ENCODE assay signal across 25 mouse cellular contexts in genomic region chr8:118831026-118831425, GRCm38 (mm10).
DNase-seq lines count a peak whose midpoint lies in the region; ATAC-seq lines count a peak whose summit lies in the region.
"Had no signal": no experiment of that assay in that cellular context is flagged by ENCODE, and none has a peak within 500 bp of the region (broad histone marks: within the 10 kb centered on the region; RNA-seq: fewer than 3 reads in every experiment).

No protein-coding gene starts in this region.

- no peak for ATAC-seq in midbrain, embryonic 14.5 days (ENCODE audit: low FRiP score, low TSS enrichment)
- 0 out of 2 replicates have a peak, but pooled peaks have one; percentile 31 for ATAC-seq in embryonic facial prominence, embryonic 12.5 days (ENCODE audit: insufficient number of reproducible peaks, insufficient read depth, low FRiP score, low TSS enrichment)
- ATAC-seq: CD4-positive, CD25-positive, alpha-beta regulatory T cell, adult 4 months; intestine, postnatal 0 days; lung, postnatal 0 days had no signal

- WGBS in heart, embryonic 10.5 days = 85% methylated on average over 10 of the region's 10 CpGs
- WGBS in midbrain, embryonic 10.5 days = 85% methylated on average over 10 of the region's 10 CpGs
- 71% methylated on average over 10 of the region's 10 CpGs for WGBS in midbrain, embryonic 14.5 days
- WGBS in embryonic facial prominence, embryonic 10.5 days = 80% methylated on average over 10 of the region's 10 CpGs
- 73% methylated on average over 10 of the region's 10 CpGs for WGBS in embryonic facial prominence, embryonic 12.5 days

- peak overlapping the region; percentile 56; the same call in 1 of the 2 replicates for H3K27ac ChIP-seq in heart, embryonic 10.5 days
- peak overlapping the region; percentile 49 for H3K27ac ChIP-seq in midbrain, embryonic 10.5 days (replicated peaks)
- no peak overlapping the region for H3K27ac ChIP-seq in midbrain, embryonic 14.5 days (replicated peaks; ENCODE audit: low read depth, low read length)
- H3K27ac ChIP-seq in embryonic facial prominence, embryonic 10.5 days (replicated peaks) = peak overlapping the region; percentile 40
- H3K27ac ChIP-seq in embryonic facial prominence, embryonic 12.5 days = 0 out of 2 replicates have a peak overlapping the region, but pooled peaks have one; percentile 46
- H3K27ac ChIP-seq: limb, embryonic 10.5 days; limb, embryonic 15.5 days; liver, embryonic 13.5 days; macrophage; midbrain, embryonic 12.5 days had no signal

- H3K9me3 ChIP-seq in heart, embryonic 10.5 days = no peaks in the 10 kb centered on the region
- H3K9me3 ChIP-seq in midbrain, embryonic 10.5 days (replicated peaks) = no peaks in the 10 kb centered on the region
- no peaks in the 10 kb centered on the region for H3K9me3 ChIP-seq in midbrain, embryonic 14.5 days (ENCODE audit: control insufficient read depth, low read length)
- no peaks in the 10 kb centered on the region for H3K9me3 ChIP-seq in embryonic facial prominence, embryonic 10.5 days
- H3K9me3 ChIP-seq in embryonic facial prominence, embryonic 12.5 days = no peaks in the 10 kb centered on the region
- H3K9me3 ChIP-seq: limb, embryonic 10.5 days; limb, embryonic 15.5 days; midbrain, embryonic 12.5 days had no signal

- H3K4me2 ChIP-seq in midbrain, embryonic 14.5 days (ENCODE audit: low read length) = no peak overlapping the region
- no peak overlapping the region for H3K4me2 ChIP-seq in embryonic facial prominence, embryonic 12.5 days (replicated peaks)
- H3K4me2 ChIP-seq: limb, embryonic 15.5 days; liver, embryonic 13.5 days had no signal

- peaks cover 7% of the 10 kb centered on the region for H3K4me1 ChIP-seq in heart, embryonic 10.5 days
- peaks cover 24% of the 10 kb centered on the region for H3K4me1 ChIP-seq in midbrain, embryonic 10.5 days
- peaks cover 9% of the 10 kb centered on the region; the same call in 1 of the 2 replicates for H3K4me1 ChIP-seq in midbrain, embryonic 14.5 days (ENCODE audit: control insufficient read depth, insufficient read depth, low read length)
- H3K4me1 ChIP-seq in embryonic facial prominence, embryonic 10.5 days = peaks cover 18% of the 10 kb centered on the region
- H3K4me1 ChIP-seq in embryonic facial prominence, embryonic 12.5 days = peaks cover 12% of the 10 kb centered on the region; the same call in 1 of the 2 replicates
- H3K4me1 ChIP-seq: limb, embryonic 10.5 days; limb, embryonic 15.5 days; liver, embryonic 13.5 days had no signal

- H3K4me3 ChIP-seq in heart, embryonic 10.5 days = no peak overlapping the region
- no peak overlapping the region for H3K4me3 ChIP-seq in midbrain, embryonic 10.5 days
- H3K4me3 ChIP-seq in midbrain, embryonic 14.5 days (replicated peaks; ENCODE audit: low read depth, low read length) = no peak overlapping the region
- H3K4me3 ChIP-seq in embryonic facial prominence, embryonic 10.5 days = no peak overlapping the region
- H3K4me3 ChIP-seq in embryonic facial prominence, embryonic 12.5 days = no peak overlapping the region
- H3K4me3 ChIP-seq: limb, embryonic 10.5 days; limb, embryonic 15.5 days; liver, embryonic 13.5 days; midbrain, embryonic 12.5 days; myocyte had no signal

- H3K36me3 ChIP-seq in heart, embryonic 10.5 days = no peaks in the 10 kb centered on the region
- H3K36me3 ChIP-seq in midbrain, embryonic 10.5 days = no peaks in the 10 kb centered on the region
- H3K36me3 ChIP-seq in midbrain, embryonic 14.5 days (ENCODE audit: control insufficient read depth, insufficient read depth, low read length) = no peaks in the 10 kb centered on the region
- no peaks in the 10 kb centered on the region for H3K36me3 ChIP-seq in embryonic facial prominence, embryonic 10.5 days (replicated peaks)
- no peaks in the 10 kb centered on the region for H3K36me3 ChIP-seq in embryonic facial prominence, embryonic 12.5 days
- H3K36me3 ChIP-seq: limb, embryonic 10.5 days; limb, embryonic 15.5 days; liver, embryonic 13.5 days; midbrain, embryonic 12.5 days had no signal

- H3K27me3 ChIP-seq in heart, embryonic 10.5 days (ENCODE audit: insufficient read depth, poor library complexity, severe bottlenecking) = no peaks in the 10 kb centered on the region
- no peaks in the 10 kb centered on the region for H3K27me3 ChIP-seq in midbrain, embryonic 10.5 days (ENCODE audit: low read depth, poor library complexity, severe bottlenecking)
- no peaks in the 10 kb centered on the region for H3K27me3 ChIP-seq in midbrain, embryonic 14.5 days (ENCODE audit: control insufficient read depth, insufficient read depth, low read length)
- no peaks in the 10 kb centered on the region for H3K27me3 ChIP-seq in embryonic facial prominence, embryonic 10.5 days (replicated peaks; ENCODE audit: low read depth, poor library complexity, severe bottlenecking)
- 0 out of 2 replicates have a peak, but pooled peaks cover 3% of the 10 kb centered on the region for H3K27me3 ChIP-seq in embryonic facial prominence, embryonic 12.5 days
- H3K27me3 ChIP-seq: limb, embryonic 15.5 days; liver, embryonic 13.5 days had no signal

- DNase-seq in heart, embryonic 10.5 days (ENCODE audit: low spot score) = no peak
- no peak for DNase-seq in heart, adult 9 months (ENCODE audit: low spot score in 2 of 2)
- no peak for DNase-seq in midbrain, embryonic 10.5 days (ENCODE audit: low spot score)
- DNase-seq in midbrain, embryonic 14.5 days = no peak
- no peak for DNase-seq in embryonic facial prominence, embryonic 10.5 days (ENCODE audit: low spot score)
- DNase-seq in adrenal gland, postnatal 25 days = no peak
- DNase-seq: adrenal gland, postnatal 14 days; cerebellum, adult 11-12 months; cerebellum, adult 9-11 months; embryo, embryonic 11 days; gastrocnemius, postnatal 14 days; heart, postnatal 36 days; kidney, adult 9 months; kidney, postnatal 10 days; layer of hippocampus, adult 9-11 months; liver, embryonic 13.5 days had no signal

- no peak overlapping the region for H3K9ac ChIP-seq in midbrain, embryonic 14.5 days (replicated peaks; ENCODE audit: low read length)
- H3K9ac ChIP-seq in embryonic facial prominence, embryonic 12.5 days = no peak overlapping the region
- H3K9ac ChIP-seq: limb, embryonic 15.5 days; liver, embryonic 13.5 days had no signal
